Mouse (Mus musculus): ENCODE measurements at regions not wholly inside any gene's neighbourhood (a gene's known extent, or its start where the extent isn't known, plus 50 kb on each side); places are given as distances from the start of the nearest gene placed in this dataset.

- Histone ChIP-seq H3K27ac (no peak overlapping the region), H3K4me2 (no peak overlapping the region), H3K4me1 (no peaks in the 10 kb centered on the region), H3K9me3 (no peaks in the 10 kb centered on the region), H3K27me3 (no peaks in the 10 kb centered on the region), H3K4me3 (replicated peaks) (no peak overlapping the region), H3K36me3 (replicated peaks) (no peaks in the 10 kb centered on the region), H3K9ac (no peak overlapping the region)
- 91% methylated on average over 2 of the region's 2 CpGs for WGBS
- no peak for ATAC-seq (ENCODE audit: low FRiP score)
These were observed 588.7 kb downstream of the Cetn3 start for GRCm38 (mm10) chr13:82371579-82371978.

- Histone ChIP-seq H3K4me1 (no peaks in the 10 kb centered on the region), H3K9me3 (no peaks in the 10 kb centered on the region), H3K4me2 (no peak overlapping the region), H3K27ac (no peak overlapping the region), H3K27me3 (no peaks in the 10 kb centered on the region), H3K36me3 (replicated peaks) (no peaks in the 10 kb centered on the region), H3K9ac (no peak overlapping the region), H3K4me3 (replicated peaks) (no peak overlapping the region)
- WGBS: 78% methylated on average over 4 of the region's 4 CpGs
- ATAC-seq (ENCODE audit: low FRiP score): no peak
These were observed 589.7 kb downstream of the Cetn3 start for GRCm38 (mm10) chr13:82372612-82373011.

GRCm38 (mm10) chr13:82392908-82393307, 610.0 kb downstream of the Cetn3 start:
- Histone ChIP-seq H3K36me3 (replicated peaks) (no peaks in the 10 kb centered on the region), H3K4me3 (replicated peaks) (no peak overlapping the region), H3K4me2 (no peak overlapping the region), H3K27ac (no peak overlapping the region), H3K4me1 (no peaks in the 10 kb centered on the region), H3K9me3 (no peaks in the 10 kb centered on the region), H3K9ac (no peak overlapping the region), H3K27me3 (no peaks in the 10 kb centered on the region)
- ATAC-seq (ENCODE audit: low FRiP score): no peak

GRCm38 (mm10) chr13:82393496-82393895, 610.6 kb downstream of the Cetn3 start:
- H3K36me3 ChIP-seq (replicated peaks): no peaks in the 10 kb centered on the region

GRCm38 (mm10) chr13:82413677-82414076, 630.8 kb downstream of the Cetn3 start:
- no peaks in the 10 kb centered on the region for H3K4me1 ChIP-seq
- WGBS: 86% methylated on average over 3 of the region's 3 CpGs
- no peak for ATAC-seq (ENCODE audit: low FRiP score)
- H3K27me3 ChIP-seq: no peaks in the 10 kb centered on the region
- H3K9ac ChIP-seq: no peak overlapping the region
- no peak overlapping the region for H3K4me2 ChIP-seq
- no peaks in the 10 kb centered on the region for H3K36me3 ChIP-seq (replicated peaks)
- no peaks in the 10 kb centered on the region for H3K9me3 ChIP-seq
- no peak overlapping the region for H3K4me3 ChIP-seq (replicated peaks)
- no peak overlapping the region for H3K27ac ChIP-seq

More at GRCm38 (mm10) chr13:82393496-82393895, 610.6 kb downstream of the Cetn3 start:
- H3K4me3 ChIP-seq (replicated peaks): no peak overlapping the region
- 87% methylated on average over 6 of the region's 6 CpGs for WGBS
- no peaks in the 10 kb centered on the region for H3K9me3 ChIP-seq
- no peaks in the 10 kb centered on the region for H3K4me1 ChIP-seq
- H3K9ac ChIP-seq: no peak overlapping the region
- no peaks in the 10 kb centered on the region for H3K27me3 ChIP-seq
- no peak for ATAC-seq (ENCODE audit: low FRiP score)
- no peak overlapping the region for H3K27ac ChIP-seq
- no peak overlapping the region for H3K4me2 ChIP-seq

- no peak for ATAC-seq (ENCODE audit: low FRiP score)
- no peak overlapping the region for H3K4me3 ChIP-seq (replicated peaks)
- H3K4me1 ChIP-seq: peaks cover 5% of the 10 kb centered on the region; the same call in 1 of the 2 replicates
These were observed 638.1 kb downstream of the Cetn3 start for GRCm38 (mm10) chr13:82420966-82421365.

GRCm38 (mm10) chr13:82423911-82424654, 641.2 kb downstream of the Cetn3 start:
- no peaks in the 10 kb centered on the region for H3K9me3 ChIP-seq
- no peak overlapping the region for H3K4me2 ChIP-seq
- no peak overlapping the region for H3K4me3 ChIP-seq (replicated peaks)
- 69% methylated on average over 5 of the region's 5 CpGs for WGBS
- ATAC-seq (ENCODE audit: low FRiP score): no peak
- H3K4me1 ChIP-seq: peaks cover 5% of the 10 kb centered on the region; the same call in 1 of the 2 replicates
- no peak overlapping the region for H3K9ac ChIP-seq
- no peaks in the 10 kb centered on the region for H3K36me3 ChIP-seq (replicated peaks)
- H3K27ac ChIP-seq: no peak overlapping the region
- no peaks in the 10 kb centered on the region for H3K27me3 ChIP-seq

More at GRCm38 (mm10) chr13:82420966-82421365, 638.1 kb downstream of the Cetn3 start:
- Histone ChIP-seq H3K4me2 (no peak overlapping the region), H3K27ac (no peak overlapping the region), H3K36me3 (replicated peaks) (no peaks in the 10 kb centered on the region), H3K9me3 (no peaks in the 10 kb centered on the region), H3K9ac (no peak overlapping the region), H3K27me3 (no peaks in the 10 kb centered on the region)

GRCm38 (mm10) chr13:82424732-82425341, 642.0 kb downstream of the Cetn3 start:
- WGBS: 72% methylated on average over 10 of the region's 10 CpGs
- Histone ChIP-seq H3K36me3 (replicated peaks) (no peaks in the 10 kb centered on the region), H3K27ac (no peak overlapping the region), H3K4me3 (replicated peaks) (no peak overlapping the region), H3K4me2 (no peak overlapping the region), H3K9ac (no peak overlapping the region), H3K27me3 (no peaks in the 10 kb centered on the region), H3K4me1 (peaks cover 5% of the 10 kb centered on the region; the same call in 1 of the 2 replicates), H3K9me3 (no peaks in the 10 kb centered on the region)
- ATAC-seq (ENCODE audit: low FRiP score): peak; percentile 44; the same call in 1 of the 2 replicates

GRCm38 (mm10) chr13:82432411-82432810, 649.5 kb downstream of the Cetn3 start:
- H3K9ac ChIP-seq: no peak overlapping the region
- no peaks in the 10 kb centered on the region for H3K4me1 ChIP-seq
- no peak overlapping the region for H3K27ac ChIP-seq
- 73% methylated on average over 2 of the region's 2 CpGs for WGBS
- no peak overlapping the region for H3K4me2 ChIP-seq
- no peaks in the 10 kb centered on the region for H3K27me3 ChIP-seq
- H3K4me3 ChIP-seq (replicated peaks): no peak overlapping the region
- H3K36me3 ChIP-seq (replicated peaks): no peaks in the 10 kb centered on the region
- H3K9me3 ChIP-seq: no peaks in the 10 kb centered on the region
- ATAC-seq (ENCODE audit: low FRiP score): no peak

GRCm38 (mm10) chr13:82439294-82439693, 656.4 kb downstream of the Cetn3 start:
- H3K9ac ChIP-seq: no peak overlapping the region
- H3K4me3 ChIP-seq (replicated peaks): no peak overlapping the region
- no peaks in the 10 kb centered on the region for H3K36me3 ChIP-seq (replicated peaks)
- H3K27me3 ChIP-seq: no peaks in the 10 kb centered on the region
- no peaks in the 10 kb centered on the region for H3K9me3 ChIP-seq
- no peak for ATAC-seq (ENCODE audit: low FRiP score)
- WGBS: 75% methylated on average over 1 of the region's 1 CpGs
- no peaks in the 10 kb centered on the region for H3K4me1 ChIP-seq
- H3K4me2 ChIP-seq: no peak overlapping the region
- H3K27ac ChIP-seq: no peak overlapping the region

GRCm38 (mm10) chr13:82453650-82454049, 670.8 kb downstream of the Cetn3 start:
- H3K9me3 ChIP-seq: no peaks in the 10 kb centered on the region
- H3K27me3 ChIP-seq: no peaks in the 10 kb centered on the region
- no peaks in the 10 kb centered on the region for H3K4me1 ChIP-seq
- 81% methylated on average over 5 of the region's 5 CpGs for WGBS
- no peaks in the 10 kb centered on the region for H3K36me3 ChIP-seq (replicated peaks)
- H3K27ac ChIP-seq: no peak overlapping the region
- peak; percentile 41; the same call in 1 of the 2 replicates for ATAC-seq (ENCODE audit: low FRiP score)
- H3K4me2 ChIP-seq: no peak overlapping the region
- H3K4me3 ChIP-seq (replicated peaks): no peak overlapping the region
- H3K9ac ChIP-seq: no peak overlapping the region

GRCm38 (mm10) chr13:82483265-82483929, 700.5 kb downstream of the Cetn3 start:
- H3K4me1 ChIP-seq: no peaks in the 10 kb centered on the region
- no peak overlapping the region for H3K9ac ChIP-seq
- 83% methylated on average over 7 of the region's 7 CpGs for WGBS
- no peaks in the 10 kb centered on the region for H3K9me3 ChIP-seq
- H3K4me3 ChIP-seq (replicated peaks): no peak overlapping the region
- no peaks in the 10 kb centered on the region for H3K27me3 ChIP-seq
- no peak overlapping the region for H3K4me2 ChIP-seq
- ATAC-seq (ENCODE audit: low FRiP score): no peak
- no peak overlapping the region for H3K27ac ChIP-seq
- H3K36me3 ChIP-seq (replicated peaks): no peaks in the 10 kb centered on the region

Data from forebrain, embryonic 12.5 days (tissue).